In the genomic region with DNA sequence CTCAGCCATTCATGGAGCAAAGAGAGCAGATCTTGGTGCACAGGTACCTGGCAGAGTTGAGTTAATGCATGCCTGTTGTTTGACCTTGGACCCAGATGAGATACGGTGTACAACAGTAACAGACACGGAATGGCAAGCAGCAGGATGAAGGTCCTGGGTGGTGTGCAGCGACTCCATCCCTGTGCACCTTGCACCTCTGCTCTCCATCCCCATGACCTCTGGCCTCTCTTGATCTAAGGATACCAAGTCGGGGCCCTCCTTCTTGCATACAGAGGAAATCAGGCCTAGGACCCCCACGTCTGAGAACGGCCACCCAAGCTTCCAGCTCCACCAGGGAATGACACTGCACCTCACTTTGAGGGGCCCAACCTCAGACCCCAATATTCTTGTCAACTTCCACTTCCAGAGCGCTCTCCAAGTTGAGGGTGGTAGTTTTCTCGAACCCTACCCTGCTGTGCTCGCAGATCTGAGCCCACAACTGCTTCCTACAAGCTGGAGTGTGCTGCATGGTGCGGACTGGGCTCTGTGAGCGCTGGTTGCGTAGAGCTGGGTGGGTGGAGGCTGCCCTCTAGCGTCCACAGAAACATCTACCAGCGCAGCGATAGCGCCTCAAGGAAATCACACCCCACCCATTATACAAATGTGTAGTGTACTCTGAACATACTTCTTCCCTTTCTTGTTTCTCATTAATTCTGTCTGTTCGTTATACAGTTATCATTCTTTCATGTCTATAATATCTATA, we compare ENCODE assay signal across 8 mouse cellular contexts. TPM values are rescaled to one million over a fixed set of nuclear protein-coding genes. Genes with fewer than 3 reads are reported as not detected.
DNase-seq lines count a peak whose midpoint lies in the region; ATAC-seq and TF ChIP-seq lines count a peak whose summit lies in the region.

No protein-coding gene starts in this region.

- H3K9ac ChIP-seq in forebrain, postnatal 0 days: no peak overlapping the region

- no peak overlapping the region for H3K27ac ChIP-seq in cerebellum, adult 2 months (ENCODE audit: insufficient read depth, low read length)
- no peak overlapping the region for H3K27ac ChIP-seq in forebrain, postnatal 0 days (ENCODE audit: low read depth, low read length)

- DNase-seq in MEL-GATA-1-ER (ENCODE audit: extremely low read depth, low read depth): peak; percentile 60
- peak; percentile 61 to 66 for DNase-seq in cerebellum, adult 2 months
- DNase-seq in forebrain, postnatal 0 days: peak; percentile 83
- DNase-seq in heart, postnatal 4 days: peak; percentile 76
- peak; percentile 70 for DNase-seq in layer of hippocampus, adult 9-11 months
- DNase-seq in lung, postnatal 10 days: peak; percentile 77
- peak; percentile 79 for DNase-seq in retina, postnatal 1 day
- peak; percentile 67 to 74 for DNase-seq in thymus, postnatal 36 days

- TF ChIP-seq POLR2A in cerebellum, adult 2 months (IDR thresholded peaks at IDR 0.05; ENCODE audit: borderline replicate concordance, insufficient read depth, low read length): no peak

- ATAC-seq in forebrain, postnatal 0 days: peak; percentile 93

- peak; percentile 95 for TF ChIP-seq CTCF in cerebellum, adult 2 months (IDR thresholded peaks at IDR 0.05; ENCODE audit: borderline replicate concordance, insufficient read depth, low read depth, low read length)
- peak; percentile 91 for TF ChIP-seq CTCF in forebrain, postnatal 0 days (IDR thresholded peaks at IDR 0.05; ENCODE audit: low read depth)

- H3K4me3 ChIP-seq in cerebellum, adult 2 months (replicated peaks; ENCODE audit: insufficient read depth, low read depth, low read length): no peak overlapping the region
- no peak overlapping the region for H3K4me3 ChIP-seq in forebrain, postnatal 0 days (ENCODE audit: low read depth, low read length)

- whole genome bisulfite sequencing in cerebellum, adult 2 months: 29% methylated on average over 17 of the region's 17 CpGs
- 29% methylated on average over 17 of the region's 17 CpGs for WGBS in forebrain, postnatal 0 days

- no peaks in the 10 kb centered on the region for H3K9me3 ChIP-seq in forebrain, postnatal 0 days (ENCODE audit: low read length)

- H3K27me3 ChIP-seq in cerebellum, adult 2 months (ENCODE audit: control insufficient read depth, insufficient read depth, low read length): no peaks in the 10 kb centered on the region
- no peaks in the 10 kb centered on the region for H3K27me3 ChIP-seq in forebrain, postnatal 0 days (ENCODE audit: insufficient read depth, low read length)

- H3K4me1 ChIP-seq in cerebellum, adult 2 months (ENCODE audit: control insufficient read depth, insufficient read depth, low read length): no peaks in the 10 kb centered on the region
- no peaks in the 10 kb centered on the region for H3K4me1 ChIP-seq in forebrain, postnatal 0 days (ENCODE audit: insufficient read depth)

- peaks cover 12% of the 10 kb centered on the region for H3K36me3 ChIP-seq in forebrain, postnatal 0 days (ENCODE audit: insufficient read depth)

- H3K4me2 ChIP-seq in forebrain, postnatal 0 days (ENCODE audit: low read depth): no peak overlapping the region

RNA-seq across cellular contexts. Expression of a gene that starts 13.0 kb away (rescaled TPM):
- polyA plus RNA-seq in cerebellum, adult 2 months (2012; rRNA removed): 10.4 and 11.1 TPM in 2 replicates
- total RNA-seq in forebrain, postnatal 0 days (2014; rRNA removed): 13.4 and 14.8 TPM in 2 replicates
- polyA plus RNA-seq in forebrain, postnatal 0 days (2015; fragmentation: Nextera tagmentation; extraction: Ambion mirVana): 13.5 and 15.1 TPM in 2 replicates
- total RNA-seq in heart, postnatal 4 days (2021): 10 to 100 TPM; 11.8 to 12.1 TPM

RNA-seq across cellular contexts. Expression of a gene that starts 35.4 kb away (rescaled TPM):
- polyA plus RNA-seq in cerebellum, adult 2 months (2012; rRNA removed): 0.10 TPM in 1 of 2 replicates, not detected in the other
- not detected in 2 replicates for total RNA-seq in forebrain, postnatal 0 days (2014; rRNA removed)
- polyA plus RNA-seq in forebrain, postnatal 0 days (2015; fragmentation: Nextera tagmentation; extraction: Ambion mirVana): 0.15 TPM in 1 of 2 replicates, not detected in the other
- not detected for total RNA-seq in heart, postnatal 4 days (2021)
